Mouse (Mus musculus) spleen, adult 2 months (tissue): ENCODE results near the gene Gpalpp1.

Experiments
- CTCF ChIP-seq: fragments of 200-500 bp; IDR thresholded peaks from 2 replicates; pipeline ENCODE4 v1.5.1; 2011; ENCODE audit warnings: mild to moderate bottlenecking, inconsistent platforms; ENCODE audit not compliant: insufficient read depth, insufficient read length, insufficient replicate concordance; ENCODE audit errors: extremely low read depth
- POLR2A ChIP-seq: fragments of 200-500 bp; IDR thresholded peaks from 2 replicates; pipeline ENCODE4 v1.6.1; 2011; ENCODE audit warnings: low read depth, low read length, inconsistent platforms

DNA sequence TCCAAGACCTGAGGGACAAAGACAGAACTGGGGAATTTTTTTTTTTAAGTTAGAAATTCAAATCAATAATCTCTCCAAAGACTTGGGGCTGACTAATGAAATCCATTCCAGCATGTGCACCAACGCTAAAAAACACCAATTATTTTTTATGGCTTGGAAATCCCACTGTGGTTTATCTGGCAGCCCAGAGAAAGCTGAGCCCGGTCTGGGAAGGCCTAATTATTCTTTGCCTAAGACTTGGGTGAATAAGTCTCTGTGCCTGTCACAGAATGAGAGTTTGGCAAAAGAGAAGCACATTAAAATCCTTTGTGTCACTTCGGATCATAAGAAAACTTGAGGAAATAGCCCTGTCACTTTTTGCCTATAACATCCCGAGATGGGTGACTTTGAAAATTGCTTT lies 41.3 kb downstream of the Gpalpp1 start:
- TF ChIP-seq POLR2A (no peak), CTCF (no peak)
